Mouse (Mus musculus) kidney, postnatal 0 days (tissue): Measurements from ENCODE around the gene Neo1. TPM values are rescaled to one million over a fixed set of nuclear protein-coding genes. Genes with fewer than 3 reads are reported as not detected.

Source experiments
- ATAC-seq: fragments of 200-750 bp; cut with Nextera tagmentation; replicated peaks from 2 replicates; pipeline ENCODE4 v1.8.0; 2017; ENCODE audit warnings: low read depth, moderate number of reproducible peaks, moderate TSS enrichment, moderate library complexity; ENCODE audit not compliant: low FRiP score
- DNase-seq: peaks from one replicate; pipeline ENCODE4 v3.0.0-alpha.2; 2016; ENCODE audit warnings: low spot score
- H3K27ac ChIP-seq: fragments of 300-500 bp; sonication (generic); 2 replicates; pipeline ENCODE4 v1.5.1; 2014; ENCODE audit warnings: mild to moderate bottlenecking
- H3K27me3 ChIP-seq: fragments of 300-500 bp; sonication (generic); 2 replicates; pipeline ENCODE4 v1.6.1; 2014; ENCODE audit warnings: low read length, mixed read lengths; ENCODE audit not compliant: insufficient read depth
- H3K36me3 ChIP-seq: fragments of 300-500 bp; sonication (generic); 2 replicates; pipeline ENCODE4 v1.6.1; 2014; ENCODE audit warnings: low read length, mixed read lengths; ENCODE audit not compliant: insufficient read depth
- H3K4me1 ChIP-seq: fragments of 300-500 bp; sonication (generic); replicated peaks from 2 replicates; pipeline ENCODE4 v1.6.1; 2014; ENCODE audit warnings: antibody characterized with exemption, low read length, mixed read lengths; ENCODE audit not compliant: insufficient read depth
- H3K4me2 ChIP-seq: fragments of 300-500 bp; sonication (generic); 2 replicates; pipeline ENCODE4 v1.6.1; 2014; ENCODE audit warnings: mild to moderate bottlenecking, low read length, moderate library complexity, mixed read lengths
- H3K4me3 ChIP-seq: fragments of 300-500 bp; sonication (generic); replicated peaks from 2 replicates; pipeline ENCODE4 v1.5.1; 2014; ENCODE audit warnings: low read depth, low read length
- H3K9ac ChIP-seq: fragments of 300-500 bp; sonication (generic); 2 replicates; pipeline ENCODE4 v1.6.1; 2014; ENCODE audit warnings: low read depth, low read length
- H3K9me3 ChIP-seq: fragments of 300-500 bp; sonication (generic); replicated peaks from 2 replicates; pipeline ENCODE4 v1.6.1; 2016; ENCODE audit warnings: low read length, inconsistent platforms, mixed read lengths
- CTCF ChIP-seq: IDR thresholded peaks from 2 replicates; pipeline ENCODE4 v1.5.1; 2016; ENCODE audit warnings: antibody characterized with exemption, low read depth, mild to moderate bottlenecking, moderate library complexity
- WGBS: fragments of 180-500 bp; shearing (Covaris S2); extraction: QIAGEN DNeasy Blood & Tissue Kit; methylation state at CpG from one replicate; pipeline ENCODE4 v1.1.7; 2014; 5-methylcytosine and 5-hydroxymethylcytosine counted together
- polyA plus RNA-seq: library from polyadenylated mRNA; unstranded; fragments of >200 nt; fragmentation: Nextera tagmentation; extraction: Ambion mirVana; gene quantifications from 2 replicates; pipeline ENCODE4 v1.2.1, GENCODE M21; 2015

Neo1 gene
- polyA plus RNA-seq, result 22.4 and 25.3 TPM in 2 replicates

GRCm38 (mm10) chr9:59036159-59036731 is at the start of gene Neo1:
Neo1 (minus strand) TSS chr9:59036441.
- no peaks in the 10 kb centered on the region for H3K27me3 ChIP-seq
- H3K9ac ChIP-seq, result peak within 1 kb of the TSS; percentile 93
- H3K27ac ChIP-seq, result peak within 1 kb of the TSS; percentile 95
- DNase-seq, result peak; percentile 89
- under 1% methylated on average over 50 of the region's 86 CpGs for WGBS
- H3K4me1 ChIP-seq, result 0 out of 2 replicates have a peak, but pooled peaks cover 4% of the 10 kb centered on the region
- no peak for TF ChIP-seq CTCF
- H3K4me2 ChIP-seq, result peak within 1 kb of the TSS; percentile 82
- peak within 1 kb of the TSS; percentile 95 for H3K4me3 ChIP-seq
- H3K9me3 ChIP-seq, result no peaks in the 10 kb centered on the region
- peak; percentile 90 for ATAC-seq
- H3K36me3 ChIP-seq, result no peaks in the 10 kb centered on the region

- Histone ChIP-seq H3K9ac (no peak overlapping the region), H3K9me3 (no peaks in the 10 kb centered on the region), H3K27me3 (no peaks in the 10 kb centered on the region), H3K4me2 (no peak overlapping the region), H3K4me3 (no peak overlapping the region), H3K27ac (no peak overlapping the region), H3K36me3 (no peaks in the 10 kb centered on the region), H3K4me1 (0 out of 2 replicates have a peak, but pooled peaks cover 2% of the 10 kb centered on the region)
- no peak for ATAC-seq
- no peak for TF ChIP-seq CTCF
- no peak for DNase-seq
- 43% methylated on average over 4 of the region's 4 CpGs for WGBS
Observed at GRCm38 (mm10) chr9:59075632-59076031, 39.4 kb upstream of the Neo1 start.

- 79% methylated on average over 4 of the region's 4 CpGs for WGBS
- Histone ChIP-seq H3K27me3 (no peaks in the 10 kb centered on the region), H3K9me3 (no peaks in the 10 kb centered on the region), H3K27ac (no peak overlapping the region), H3K36me3 (no peaks in the 10 kb centered on the region), H3K4me1 (0 out of 2 replicates have a peak, but pooled peaks cover 2% of the 10 kb centered on the region), H3K4me3 (no peak overlapping the region), H3K4me2 (no peak overlapping the region), H3K9ac (no peak overlapping the region)
- DNase-seq, result no peak
- ATAC-seq, result no peak
- TF ChIP-seq CTCF, result no peak
Observed at GRCm38 (mm10) chr9:59073887-59074286, 37.6 kb upstream of the Neo1 start.

- Histone ChIP-seq H3K9me3 (no peaks in the 10 kb centered on the region), H3K27me3 (no peaks in the 10 kb centered on the region), H3K27ac (no peak overlapping the region), H3K36me3 (no peaks in the 10 kb centered on the region), H3K9ac (no peak overlapping the region), H3K4me3 (no peak overlapping the region), H3K4me1 (0 out of 2 replicates have a peak, but pooled peaks cover 2% of the 10 kb centered on the region), H3K4me2 (peak overlapping the region; percentile 38)
- no peak for ATAC-seq
- peak; percentile 43 for DNase-seq
- 22% methylated on average over 14 of the region's 14 CpGs for WGBS
- no peak for TF ChIP-seq CTCF
Observed at GRCm38 (mm10) chr9:59072076-59072777, 36.0 kb upstream of the Neo1 start.

- Histone ChIP-seq H3K4me2 (0 out of 2 replicates have a peak overlapping the region, but pooled peaks have one; percentile 10), H3K27ac (no peak overlapping the region), H3K4me1 (0 out of 2 replicates have a peak, but pooled peaks cover 2% of the 10 kb centered on the region), H3K9me3 (no peaks in the 10 kb centered on the region), H3K36me3 (no peaks in the 10 kb centered on the region), H3K9ac (no peak overlapping the region), H3K27me3 (no peaks in the 10 kb centered on the region), H3K4me3 (no peak overlapping the region)
- ATAC-seq, result no peak
- TF ChIP-seq CTCF, result no peak
- WGBS, result 37% methylated on average over 7 of the region's 7 CpGs
- peak; percentile 50 for DNase-seq
Observed at GRCm38 (mm10) chr9:59071220-59071977, 35.2 kb upstream of the Neo1 start.

- Histone ChIP-seq H3K36me3 (no peaks in the 10 kb centered on the region), H3K4me3 (no peak overlapping the region), H3K9me3 (no peaks in the 10 kb centered on the region), H3K4me1 (peaks cover 2% of the 10 kb centered on the region; the same call in 1 of the 2 replicates), H3K9ac (no peak overlapping the region), H3K4me2 (no peak overlapping the region), H3K27me3 (no peaks in the 10 kb centered on the region), H3K27ac (no peak overlapping the region)
- no peak for TF ChIP-seq CTCF
- no peak for ATAC-seq
- 87% methylated on average over 4 of the region's 4 CpGs for WGBS
- DNase-seq, result no peak
Observed at GRCm38 (mm10) chr9:59070216-59070615, 34.0 kb upstream of the Neo1 start.
